Mouse (Mus musculus) G1E-ER4 (cell line): ENCODE measurements around the gene Pcdh10. TPM values are rescaled to one million over a fixed set of nuclear protein-coding genes. Genes with fewer than 3 reads are reported as not detected.

Experiments
- GATA1 ChIP-seq: IDR thresholded peaks from one replicate; pipeline ENCODE4 v1.8.0; 2012; ENCODE audit warnings: low read length, inconsistent platforms
- polyA plus RNA-seq: library from polyadenylated mRNA; stranded (reverse); fragments of >175 nt; gene quantifications from 2 replicates; pipeline ENCODE4 v1.2.3, GENCODE M21; 2012

Pcdh10 gene
- polyA plus RNA-seq, 1 experiment: 0.01 TPM

GRCm38 (mm10) chr3:45397101-45397500 lies 18.9 kb downstream of the Pcdh10 start:
- no peak for TF ChIP-seq GATA1

DNA sequence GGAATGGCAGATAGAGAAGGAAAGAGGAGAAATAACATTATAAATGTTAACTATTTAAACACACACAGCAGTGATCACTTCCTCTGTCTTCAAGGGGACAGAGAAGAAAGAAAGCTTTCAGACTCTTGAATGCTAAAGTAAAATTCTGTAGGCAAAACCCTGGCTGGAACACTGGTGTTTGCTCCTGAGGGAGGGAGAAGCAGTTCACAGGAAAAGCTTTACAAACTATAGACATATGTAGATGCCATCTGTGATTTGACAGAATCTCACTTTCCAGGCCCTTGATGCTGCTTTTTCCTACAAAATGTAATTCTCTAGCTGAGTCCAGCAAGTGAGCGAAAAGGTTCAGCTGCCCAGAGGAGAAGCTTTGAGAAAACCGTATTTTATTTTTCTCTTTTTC lies 25.0 kb downstream of the Pcdh10 start:
- TF ChIP-seq GATA1: no peak

GRCm38 (mm10) chr3:45431691-45432090 lies 53.5 kb downstream of the Pcdh10 start:
- no peak for TF ChIP-seq GATA1

DNA sequence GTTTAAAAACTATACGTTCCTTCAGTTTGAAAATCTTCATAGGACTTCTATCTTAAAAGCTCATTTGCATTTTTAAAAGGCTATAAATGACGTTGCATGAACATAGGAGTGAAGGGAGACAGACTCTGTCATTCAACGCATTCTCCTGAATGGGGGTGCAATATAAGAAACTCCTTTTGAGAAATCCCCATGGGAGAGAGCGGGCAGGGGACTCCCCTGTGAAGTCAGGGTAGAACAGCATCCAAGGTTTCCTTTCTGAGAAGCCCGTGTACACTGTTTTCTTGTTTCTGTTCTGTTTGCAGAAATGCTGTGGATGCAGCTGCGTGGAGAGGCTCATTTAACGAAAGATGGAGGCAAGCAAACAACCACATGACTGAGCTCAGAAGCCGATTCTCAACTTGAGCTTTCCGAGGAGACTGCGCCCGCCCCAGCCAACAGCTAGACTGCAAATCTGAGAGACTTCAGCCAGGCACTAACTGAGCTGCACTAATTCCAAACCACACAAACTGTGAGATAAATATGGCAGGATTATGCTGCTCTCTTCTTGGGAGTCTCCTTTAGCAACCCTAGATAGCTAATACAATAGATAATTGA lies 54.1 kb downstream of the Pcdh10 start:
- no peak for TF ChIP-seq GATA1
